Mouse (Mus musculus) thymus, adult 2 months (tissue): ENCODE measurements around the gene Pgrmc1. TPM values are rescaled to one million over a fixed set of nuclear protein-coding genes. Genes with fewer than 3 reads are reported as not detected.
A peak's percentile ranks its signal among the peaks of the same experiment; 100 is the strongest.
"Not testable (repeated sequence)": the region's sequence is repeated elsewhere in the genome, so short reads cannot be mapped to it uniquely, and the experiment has no call there.

Experiments used
- DNase-seq: peaks from one replicate; pipeline ENCODE4 v3.0.0; 2021
- H3K27ac ChIP-seq: fragments of 200-500 bp; 2 replicates; pipeline ENCODE4 v1.5.1; 2012; ENCODE audit warnings: low read length, control low read depth; ENCODE audit not compliant: control insufficient read depth, insufficient read depth
- H3K27me3 ChIP-seq: fragments of 200-500 bp; 2 replicates; pipeline ENCODE4 v1.6.1; 2012; ENCODE audit warnings: mild to moderate bottlenecking, low read length, moderate library complexity, mixed read lengths; ENCODE audit not compliant: control insufficient read depth, insufficient read depth
- H3K36me3 ChIP-seq: fragments of 200-500 bp; 2 replicates; pipeline ENCODE4 v1.6.1; 2012; ENCODE audit warnings: mild to moderate bottlenecking, low read length, moderate library complexity; ENCODE audit not compliant: control insufficient read depth, insufficient read depth
- H3K4me1 ChIP-seq: fragments of 200-500 bp; replicated peaks from 2 replicates; pipeline ENCODE4 v1.6.1; 2012; ENCODE audit warnings: low read length; ENCODE audit not compliant: control insufficient read depth, insufficient read depth
- H3K4me3 ChIP-seq: fragments of 200-500 bp; 2 replicates; pipeline ENCODE4 v1.5.1; 2012; ENCODE audit warnings: mild to moderate bottlenecking, low read length, control low read depth, moderate library complexity; ENCODE audit not compliant: control insufficient read depth, insufficient read depth
- CTCF ChIP-seq: fragments of 200-500 bp; IDR thresholded peaks from 2 replicates; pipeline ENCODE4 v1.5.1; 2012; ENCODE audit warnings: mild to moderate bottlenecking, control low read depth, low read length, moderate library complexity, borderline replicate concordance; ENCODE audit not compliant: control insufficient read depth, poor library complexity, insufficient read depth; ENCODE audit errors: extremely low read depth
- POLR2A ChIP-seq: fragments of 200-500 bp; IDR thresholded peaks from 2 replicates; pipeline ENCODE4 v1.6.1; 2012; ENCODE audit warnings: mild to moderate bottlenecking, low read length, control low read depth, moderate library complexity; ENCODE audit not compliant: control insufficient read depth, poor library complexity, insufficient read depth; ENCODE audit errors: extremely low read depth
- WGBS: fragments of 180-500 bp; shearing (Covaris S2); methylation state at CpG from one replicate; pipeline ENCODE4 v1.1.7; 2018; 5-methylcytosine and 5-hydroxymethylcytosine counted together
- polyA plus RNA-seq: library from polyadenylated mRNA; depleted of rRNA; stranded (reverse); fragments of >200 nt; gene quantifications from 2 replicates; pipeline ENCODE4 v1.2.3, GENCODE M21; 2012

Pgrmc1 gene
- polyA plus RNA-seq, 1 experiment, result 65.5 TPM

- DNase-seq, result no peak
- H3K27me3 ChIP-seq, result no peaks in the 10 kb centered on the region
- H3K4me3 ChIP-seq, result no peak overlapping the region
- no peaks in the 10 kb centered on the region for H3K36me3 ChIP-seq
- H3K27ac ChIP-seq, result no peak overlapping the region
- 88% methylated on average over 4 of the region's 4 CpGs for WGBS
- no peak for TF ChIP-seq POLR2A
- TF ChIP-seq CTCF, result no peak
- no peaks in the 10 kb centered on the region for H3K4me1 ChIP-seq
Measured at GRCm38 (mm10) chrX:36591539-36591938, 6.5 kb upstream of the Pgrmc1 start.

DNA sequence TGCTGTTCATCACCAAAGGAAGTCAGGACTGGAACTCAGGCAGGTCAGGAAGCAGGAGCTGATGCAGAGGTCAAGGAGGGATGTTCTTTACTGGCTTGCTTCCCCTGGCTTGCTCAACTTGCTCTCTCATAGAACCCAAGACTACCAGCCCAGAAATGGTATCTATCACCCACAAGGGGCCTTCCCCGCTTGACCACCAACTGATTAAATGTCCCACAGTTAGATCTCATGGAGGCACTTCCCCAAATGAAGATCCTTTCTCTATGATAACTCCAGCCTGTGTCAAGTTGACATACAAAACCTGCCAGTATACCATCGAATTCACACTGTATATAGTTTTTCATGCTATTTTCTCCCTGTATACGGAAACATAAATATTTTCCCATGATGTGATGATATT, 2.8 kb upstream of the Pgrmc1 start:
- DNase-seq, result no peak
- Histone ChIP-seq H3K36me3 (no peaks in the 10 kb centered on the region), H3K27ac (no peak overlapping the region), H3K4me3 (no peak overlapping the region), H3K27me3 (no peaks in the 10 kb centered on the region), H3K4me1 (peaks cover 7% of the 10 kb centered on the region; the same call in 1 of the 2 replicates)
- WGBS, result 92% methylated on average over 3 of the region's 3 CpGs
- TF ChIP-seq POLR2A, result no peak
- TF ChIP-seq CTCF, result no peak

GRCm38 (mm10) chrX:36596483-36597120, 1.4 kb upstream of the Pgrmc1 start:
- H3K4me1 ChIP-seq, H3K4me3 ChIP-seq, H3K27ac ChIP-seq, H3K27me3 ChIP-seq, DNase-seq, H3K36me3 ChIP-seq: not testable (repeated sequence)
- 95% methylated on average over 5 of the region's 5 CpGs for WGBS

DNA sequence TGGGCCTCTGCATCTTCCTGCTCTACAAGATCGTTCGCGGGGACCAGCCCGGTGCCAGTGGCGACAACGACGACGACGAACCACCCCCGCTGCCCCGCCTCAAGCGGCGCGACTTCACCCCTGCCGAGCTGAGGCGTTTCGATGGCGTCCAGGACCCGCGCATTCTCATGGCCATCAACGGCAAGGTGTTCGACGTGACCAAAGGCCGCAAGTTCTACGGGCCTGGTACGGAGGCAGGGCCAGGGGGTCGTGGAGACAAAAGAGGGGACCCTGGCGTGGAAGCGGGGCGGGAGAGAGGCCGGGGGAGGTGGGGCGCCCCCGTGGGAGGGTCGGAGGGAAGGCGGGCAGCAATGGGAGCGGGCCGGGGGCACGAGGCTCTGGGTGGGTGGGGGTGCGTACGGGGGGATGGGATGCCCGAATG, 394 bp downstream of the Pgrmc1 start:
- DNase-seq, result no peak
- TF ChIP-seq POLR2A, result no peak
- no peak for TF ChIP-seq CTCF

DNA sequence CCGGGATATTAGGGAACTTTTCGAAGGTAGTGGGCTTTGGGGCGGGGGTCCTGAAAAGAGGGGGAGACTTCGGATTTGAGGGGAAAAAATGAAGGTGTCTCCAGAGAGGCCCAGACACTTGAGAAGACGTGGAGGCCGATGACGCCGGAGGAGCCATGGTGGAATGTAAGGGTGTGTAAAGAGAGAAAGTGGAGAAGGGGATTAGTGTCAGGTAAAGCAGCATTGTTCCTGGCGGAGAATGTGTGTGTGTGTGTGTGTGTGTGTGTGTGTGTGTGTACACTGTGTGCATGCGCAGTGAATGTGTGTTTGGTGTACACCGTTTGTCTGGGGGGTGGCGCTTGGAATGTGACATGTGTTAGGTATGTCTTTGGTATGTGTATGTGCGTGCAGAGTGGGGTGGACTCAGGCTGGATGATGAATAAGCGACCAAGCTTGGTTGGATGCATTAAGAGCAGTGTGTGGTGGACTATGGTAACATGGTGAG, 897 bp downstream of the Pgrmc1 start:
- Histone ChIP-seq H3K27me3 (no peaks in the 10 kb centered on the region), H3K27ac (no peak overlapping the region), H3K36me3 (no peaks in the 10 kb centered on the region), H3K4me1 (peaks cover 7% of the 10 kb centered on the region; the same call in 1 of the 2 replicates), H3K4me3 (peak overlapping the region; percentile 77)
- no peak for TF ChIP-seq CTCF
- TF ChIP-seq POLR2A, result no peak
- DNase-seq, result peak; percentile 13
- WGBS, result 3% methylated on average over 14 of the region's 14 CpGs

More for the DNA sequence above, 394 bp downstream of the Pgrmc1 start:
- Histone ChIP-seq H3K4me1 (peaks cover 7% of the 10 kb centered on the region; the same call in 1 of the 2 replicates), H3K36me3 (no peaks in the 10 kb centered on the region), H3K4me3 (peak overlapping the region; percentile 77), H3K27ac (peak overlapping the region; percentile 57), H3K27me3 (no peaks in the 10 kb centered on the region)
- WGBS, result 3% methylated on average over 39 of the region's 41 CpGs

DNA sequence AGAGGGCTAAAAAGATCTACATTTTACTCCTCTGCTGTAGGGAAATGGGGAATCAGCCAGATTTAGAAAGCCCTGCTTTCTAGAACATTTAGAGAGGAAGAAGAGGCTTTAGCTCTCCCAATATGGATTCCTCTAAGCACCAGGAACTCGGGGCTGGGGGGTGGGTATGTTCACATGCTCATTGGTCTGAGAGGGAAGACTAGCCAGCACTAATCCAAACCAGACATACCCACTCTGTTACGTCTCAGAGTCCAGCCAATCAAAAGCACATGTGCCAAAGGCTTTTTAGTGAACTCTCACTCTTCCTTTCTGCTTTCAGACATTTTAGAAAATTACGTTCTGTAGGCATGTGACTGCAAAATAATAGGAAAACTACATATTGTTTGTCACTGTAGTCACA, 1.6 kb downstream of the Pgrmc1 start:
- Histone ChIP-seq H3K4me3 (no peak overlapping the region), H3K36me3 (no peaks in the 10 kb centered on the region), H3K27ac (no peak overlapping the region), H3K27me3 (no peaks in the 10 kb centered on the region), H3K4me1 (peaks cover 7% of the 10 kb centered on the region; the same call in 1 of the 2 replicates)
- no peak for DNase-seq
- no peak for TF ChIP-seq POLR2A
- no peak for TF ChIP-seq CTCF
- 57% methylated on average over 3 of the region's 3 CpGs for WGBS

DNA sequence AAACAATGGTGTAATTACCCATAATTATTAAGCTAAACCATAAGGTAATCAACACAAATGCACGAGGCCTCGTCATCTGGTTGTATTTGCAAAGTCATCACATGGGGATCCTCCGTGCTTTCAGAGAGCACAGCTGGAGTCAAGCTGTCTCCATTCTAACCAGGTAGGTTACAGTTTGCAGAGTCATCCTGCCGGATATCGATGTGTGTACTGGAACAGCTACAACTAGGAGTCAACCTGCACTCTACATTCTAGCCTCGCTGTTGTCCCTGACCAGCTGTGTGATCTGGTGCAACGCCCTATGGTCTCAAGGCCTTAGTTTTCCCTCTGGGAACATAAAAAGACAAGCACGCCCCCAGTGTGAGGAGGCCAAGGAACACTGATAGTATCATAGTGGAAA, 2.1 kb downstream of the Pgrmc1 start:
- no peak overlapping the region for H3K4me3 ChIP-seq
- H3K27ac ChIP-seq, result no peak overlapping the region
- no peaks in the 10 kb centered on the region for H3K27me3 ChIP-seq
- 0 out of 2 replicates have a peak, but pooled peaks cover 2% of the 10 kb centered on the region for H3K36me3 ChIP-seq
- 66% methylated on average over 8 of the region's 8 CpGs for WGBS
- DNase-seq, result no peak
- H3K4me1 ChIP-seq, result peaks cover 7% of the 10 kb centered on the region; the same call in 1 of the 2 replicates
- TF ChIP-seq CTCF (no peak), POLR2A (no peak)
